In the genomic region with DNA sequence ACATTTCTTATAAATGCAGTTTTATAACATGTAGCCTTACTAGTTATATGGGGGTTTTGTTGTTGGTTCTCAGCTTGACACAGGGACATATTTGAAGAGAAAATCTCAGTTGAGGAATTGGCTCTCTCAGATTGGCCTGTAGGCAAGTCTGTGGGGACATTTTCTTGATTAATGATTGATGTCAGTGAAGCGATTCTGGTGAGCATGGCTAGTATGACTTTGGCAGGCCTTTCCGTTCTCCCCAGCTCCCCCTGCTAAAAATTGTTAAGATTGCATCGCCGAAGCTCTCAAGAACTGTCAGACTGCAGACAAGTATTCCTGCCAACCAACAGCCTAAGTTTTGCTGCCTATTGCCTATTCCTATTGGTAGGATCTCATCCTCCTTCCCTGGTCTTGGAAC, we compare ENCODE assay signal across 12 mouse cellular contexts.
"Had no signal": no experiment of that assay in that cellular context is flagged by ENCODE, and none has a peak within 500 bp of the region (broad histone marks: within the 10 kb centered on the region; RNA-seq: fewer than 3 reads in every experiment).

No protein-coding gene starts in this region.

- H3K4me3 ChIP-seq: intestine, embryonic 15.5 days; limb, embryonic 12.5 days; limb, embryonic 15.5 days; liver, embryonic 13.5 days; midbrain, embryonic 13.5 days had no signal

- H3K27ac ChIP-seq: intestine, embryonic 15.5 days; limb, embryonic 12.5 days; limb, embryonic 15.5 days; liver, embryonic 13.5 days; macrophage; midbrain, embryonic 13.5 days had no signal

- H3K9me3 ChIP-seq: intestine, embryonic 15.5 days; limb, embryonic 12.5 days; limb, embryonic 15.5 days; liver, embryonic 13.5 days; midbrain, embryonic 13.5 days had no signal

- H3K9ac ChIP-seq: intestine, embryonic 15.5 days; limb, embryonic 12.5 days; limb, embryonic 15.5 days; liver, embryonic 13.5 days; midbrain, embryonic 13.5 days had no signal

- H3K4me1 ChIP-seq: intestine, embryonic 15.5 days; limb, embryonic 12.5 days; midbrain, embryonic 13.5 days had no signal

- H3K4me2 ChIP-seq: intestine, embryonic 15.5 days; limb, embryonic 12.5 days; limb, embryonic 15.5 days; liver, embryonic 13.5 days; midbrain, embryonic 13.5 days had no signal

- H3K27me3 ChIP-seq: intestine, embryonic 15.5 days; limb, embryonic 12.5 days; limb, embryonic 15.5 days; liver, embryonic 13.5 days; midbrain, embryonic 13.5 days had no signal

- DNase-seq: kidney, adult 11 months; kidney, postnatal 25 days; left cerebral cortex, postnatal 4 days; liver, embryonic 13.5 days; lung, adult 2 months; thymus, adult 18-20 months; thymus, postnatal 36 days had no signal

- H3K36me3 ChIP-seq: intestine, embryonic 15.5 days; limb, embryonic 15.5 days; midbrain, embryonic 13.5 days had no signal

- ATAC-seq: intestine, embryonic 15.5 days; midbrain, embryonic 13.5 days had no signal
